Mouse (Mus musculus) lung, embryonic 15.5 days (tissue): ENCODE results near the gene Polr3h. TPM values are rescaled to one million over a fixed set of nuclear protein-coding genes. Genes with fewer than 3 reads are reported as not detected.

ENCODE experiments used
- ATAC-seq: fragments of 200-750 bp; cut with Nextera tagmentation; 2 replicates; pipeline ENCODE4 v1.8.0; 2017; ENCODE audit warnings: moderate number of reproducible peaks, borderline replicate concordance; ENCODE audit not compliant: low FRiP score, low TSS enrichment; ENCODE audit errors: extremely low read depth
- H3K27ac ChIP-seq: fragments of 300-500 bp; sonication (generic); 2 replicates; pipeline ENCODE4 v1.5.1; 2015; ENCODE audit warnings: moderate library complexity, mild to moderate bottlenecking, inconsistent platforms
- H3K27me3 ChIP-seq: fragments of 300-500 bp; sonication (generic); 2 replicates; pipeline ENCODE4 v1.6.1; 2015; ENCODE audit warnings: inconsistent platforms
- H3K36me3 ChIP-seq: fragments of 300-500 bp; sonication (generic); 2 replicates; pipeline ENCODE4 v1.6.1; 2015; ENCODE audit warnings: inconsistent platforms
- H3K4me1 ChIP-seq: fragments of 300-500 bp; sonication (generic); 2 replicates; pipeline ENCODE4 v1.6.1; 2015; ENCODE audit warnings: inconsistent platforms
- H3K4me2 ChIP-seq: fragments of 300-500 bp; sonication (generic); 2 replicates; pipeline ENCODE4 v1.6.1; 2015; ENCODE audit warnings: inconsistent platforms, mild to moderate bottlenecking, moderate library complexity
- H3K4me3 ChIP-seq: fragments of 300-500 bp; sonication (generic); 2 replicates; pipeline ENCODE4 v1.5.1; 2015; ENCODE audit warnings: mild to moderate bottlenecking, inconsistent platforms
- H3K9ac ChIP-seq: fragments of 300-500 bp; sonication (generic); 2 replicates; pipeline ENCODE4 v1.6.1; 2015; ENCODE audit warnings: inconsistent platforms
- H3K9me3 ChIP-seq: fragments of 300-500 bp; sonication (generic); 2 replicates; pipeline ENCODE4 v1.6.1; 2016; ENCODE audit warnings: inconsistent platforms
- WGBS: fragments of 180-500 bp; shearing (Covaris S2); methylation state at CpG from one replicate; pipeline ENCODE4 v1.1.7; 2015; 5-methylcytosine and 5-hydroxymethylcytosine counted together
- polyA plus RNA-seq: library from polyadenylated mRNA; unstranded; fragments of >200 nt; fragmentation: Nextera tagmentation; extraction: Ambion mirVana; gene quantifications from 2 replicates; pipeline ENCODE4 v1.2.1, GENCODE M21; 2015

The Polr3h gene
- polyA plus RNA-seq, 1 experiment from 2014 or later, result 80.1 TPM

GRCm38 (mm10) chr15:81943176-81943749 lies 17.2 kb upstream of the Polr3h start:
- no peaks in the 10 kb centered on the region; the same call in 1 of the 2 replicates for H3K4me1 ChIP-seq
- H3K4me3 ChIP-seq, result no peak overlapping the region
- no peaks in the 10 kb centered on the region for H3K9me3 ChIP-seq
- no peak for ATAC-seq
- H3K36me3 ChIP-seq, result no peaks in the 10 kb centered on the region
- no peaks in the 10 kb centered on the region for H3K27me3 ChIP-seq
- H3K4me2 ChIP-seq, result no peak overlapping the region
- no peak overlapping the region for H3K27ac ChIP-seq
- WGBS, result 14% methylated on average over 9 of the region's 9 CpGs
- no peak overlapping the region for H3K9ac ChIP-seq

DNA sequence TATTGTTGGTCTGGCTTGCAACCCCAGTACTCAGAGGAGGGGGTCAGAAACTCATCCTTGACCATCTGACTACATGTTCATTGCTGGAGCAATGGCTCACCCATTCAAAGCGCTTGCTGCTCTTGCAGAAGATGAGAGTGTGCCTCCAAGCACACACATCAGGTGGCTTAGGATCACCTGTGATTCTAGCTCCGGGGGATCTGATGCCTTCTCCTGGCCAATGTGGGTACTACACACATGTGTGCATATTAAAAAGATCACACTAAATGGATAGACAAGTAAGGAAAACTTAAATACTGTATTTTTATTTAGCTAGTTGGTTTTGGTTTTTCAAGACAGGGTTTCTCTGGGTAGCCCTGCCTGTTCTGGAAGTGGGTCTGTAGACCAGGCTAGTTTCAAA lies 15.0 kb upstream of the Polr3h start:
- Histone ChIP-seq H3K4me2 (no peak overlapping the region), H3K27me3 (peaks cover 7% of the 10 kb centered on the region; the same call in 1 of the 2 replicates), H3K4me1 (peaks cover 22% of the 10 kb centered on the region), H3K9me3 (no peaks in the 10 kb centered on the region), H3K9ac (no peak overlapping the region), H3K4me3 (no peak overlapping the region), H3K27ac (no peak overlapping the region), H3K36me3 (no peaks in the 10 kb centered on the region)
- 87% methylated on average over 2 of the region's 2 CpGs for WGBS
- ATAC-seq, result no peak

DNA sequence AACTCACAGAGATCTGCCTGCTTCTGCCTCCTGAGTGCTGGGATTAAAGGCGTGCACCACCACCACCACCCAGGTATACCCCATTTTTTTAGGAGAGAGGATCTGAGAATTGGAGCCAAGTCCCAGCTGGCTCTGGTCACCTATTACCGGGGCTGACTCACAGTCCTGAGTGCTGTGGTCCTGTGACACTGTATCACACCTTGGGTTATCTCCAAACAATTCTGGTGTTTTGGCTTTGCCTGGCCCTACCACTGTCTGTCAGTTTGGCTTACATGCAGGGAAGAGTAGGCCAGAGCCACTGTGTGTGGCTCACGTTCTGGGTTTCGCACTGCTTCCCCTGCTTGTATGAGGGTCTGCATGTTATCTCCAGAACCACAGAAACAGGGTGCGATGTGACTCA lies 14.2 kb upstream of the Polr3h start:
- Histone ChIP-seq H3K9ac (no peak overlapping the region), H3K27me3 (peaks cover 7% of the 10 kb centered on the region; the same call in 1 of the 2 replicates), H3K4me3 (no peak overlapping the region), H3K36me3 (no peaks in the 10 kb centered on the region), H3K9me3 (no peaks in the 10 kb centered on the region), H3K27ac (no peak overlapping the region), H3K4me2 (no peak overlapping the region), H3K4me1 (peaks cover 25% of the 10 kb centered on the region)
- WGBS, result 86% methylated on average over 5 of the region's 5 CpGs
- no peak for ATAC-seq

DNA sequence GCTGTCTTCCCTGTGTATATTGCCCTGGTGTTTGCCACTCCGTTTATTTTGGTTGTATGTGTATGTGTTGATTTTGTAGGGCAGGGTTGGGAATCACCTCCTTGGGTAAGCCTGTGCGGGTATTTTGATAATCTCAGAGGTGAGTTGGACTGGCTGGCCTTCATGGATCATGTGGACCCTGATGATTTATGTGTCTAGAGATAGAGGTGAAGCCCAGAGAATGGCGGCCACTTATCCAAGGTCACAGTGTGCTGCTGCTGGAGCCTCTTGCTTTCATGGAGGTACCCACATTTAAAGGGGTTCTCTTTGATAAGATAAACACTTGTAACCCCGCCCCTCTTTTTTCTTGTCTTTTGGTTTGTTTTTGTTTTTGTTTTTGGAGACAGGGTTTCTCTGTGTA lies 13.7 kb upstream of the Polr3h start:
- 76% methylated on average over 4 of the region's 4 CpGs for WGBS
- no peak for ATAC-seq
- no peak overlapping the region for H3K4me3 ChIP-seq
- H3K9me3 ChIP-seq, result no peaks in the 10 kb centered on the region
- H3K4me1 ChIP-seq, result peaks cover 25% of the 10 kb centered on the region
- H3K27ac ChIP-seq, result no peak overlapping the region
- H3K27me3 ChIP-seq, result peaks cover 7% of the 10 kb centered on the region; the same call in 1 of the 2 replicates
- H3K9ac ChIP-seq, result no peak overlapping the region
- no peaks in the 10 kb centered on the region for H3K36me3 ChIP-seq
- H3K4me2 ChIP-seq, result no peak overlapping the region

- Histone ChIP-seq H3K27ac (no peak overlapping the region), H3K9me3 (no peaks in the 10 kb centered on the region), H3K9ac (no peak overlapping the region), H3K4me1 (peaks cover 25% of the 10 kb centered on the region), H3K36me3 (no peaks in the 10 kb centered on the region), H3K4me2 (no peak overlapping the region), H3K4me3 (no peak overlapping the region), H3K27me3 (peaks cover 7% of the 10 kb centered on the region; the same call in 1 of the 2 replicates)
- 84% methylated on average over 10 of the region's 10 CpGs for WGBS
- no peak for ATAC-seq
Measured at GRCm38 (mm10) chr15:81939157-81939715, 13.2 kb upstream of the Polr3h start.

DNA sequence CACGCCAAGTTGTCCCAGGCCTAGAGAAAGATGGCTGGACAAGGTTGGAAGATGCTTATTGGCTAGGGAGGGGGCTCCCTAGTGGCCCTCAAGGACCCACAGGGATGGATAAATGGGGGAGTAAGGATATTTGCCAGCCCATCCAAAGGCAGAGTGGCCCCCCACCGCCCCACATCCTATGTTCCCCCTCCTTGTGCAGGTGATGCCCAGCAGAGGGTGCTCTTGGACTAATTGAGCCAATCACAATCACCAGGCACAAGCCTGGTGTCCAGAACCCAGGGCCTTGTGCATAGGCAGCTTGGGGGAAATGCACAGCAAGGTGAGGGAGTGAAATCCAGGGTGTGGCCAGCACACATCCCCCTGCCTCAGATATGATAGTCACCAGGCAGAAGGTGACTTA lies 12.2 kb upstream of the Polr3h start:
- Histone ChIP-seq H3K27me3 (peaks cover 7% of the 10 kb centered on the region; the same call in 1 of the 2 replicates), H3K4me2 (no peak overlapping the region), H3K9ac (no peak overlapping the region), H3K9me3 (no peaks in the 10 kb centered on the region), H3K36me3 (no peaks in the 10 kb centered on the region), H3K4me3 (no peak overlapping the region), H3K4me1 (peaks cover 25% of the 10 kb centered on the region), H3K27ac (no peak overlapping the region)
- WGBS, result 32% methylated on average over 2 of the region's 2 CpGs
- ATAC-seq, result no peak

GRCm38 (mm10) chr15:81937098-81937972 lies 11.3 kb upstream of the Polr3h start:
- Histone ChIP-seq H3K27me3 (peaks cover 7% of the 10 kb centered on the region; the same call in 1 of the 2 replicates), H3K9me3 (no peaks in the 10 kb centered on the region), H3K4me1 (peaks cover 25% of the 10 kb centered on the region), H3K27ac (peak overlapping the region; percentile 72), H3K9ac (peak overlapping the region; percentile 17), H3K4me3 (peak overlapping the region; percentile 39), H3K4me2 (peak overlapping the region; percentile 61), H3K36me3 (no peaks in the 10 kb centered on the region)
- WGBS, result 7% methylated on average over 19 of the region's 19 CpGs
- ATAC-seq, result peak; percentile 25; the same call in 1 of the 2 replicates

DNA sequence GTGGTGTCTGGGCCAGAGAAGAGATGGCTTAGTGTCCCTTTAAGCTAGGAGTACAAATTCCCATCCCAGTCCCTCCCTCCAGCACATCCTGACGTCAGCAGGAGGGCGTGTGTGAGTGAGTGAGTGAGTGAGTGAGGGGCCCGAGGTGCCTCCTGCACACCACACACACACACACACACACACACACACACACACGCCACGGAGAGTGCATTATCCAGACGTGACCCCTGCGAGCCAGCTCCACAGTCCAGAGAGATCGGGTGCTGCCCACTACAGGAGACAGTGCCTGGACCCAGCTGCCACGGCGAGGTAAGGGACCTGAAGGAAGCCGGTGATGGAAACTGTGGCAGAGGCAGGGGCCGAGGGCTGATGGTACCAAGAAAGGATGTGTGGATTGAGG lies 10.6 kb upstream of the Polr3h start, which contains the start of gene Csdc2:
Gene Csdc2 (plus strand): TSS at position 81 of the 400 bp plus-strand sequence.
- H3K36me3 ChIP-seq, result no peaks in the 10 kb centered on the region
- 1% methylated on average over 10 of the region's 12 CpGs for WGBS
- H3K27me3 ChIP-seq, result peaks cover 7% of the 10 kb centered on the region; the same call in 1 of the 2 replicates
- H3K4me2 ChIP-seq, result peak within 1 kb of the TSS; percentile 61
- no peaks in the 10 kb centered on the region for H3K9me3 ChIP-seq
- ATAC-seq, result peak; percentile 55; the same call in 1 of the 2 replicates
- peak within 1 kb of the TSS; percentile 17 for H3K9ac ChIP-seq
- H3K4me1 ChIP-seq, result peaks cover 25% of the 10 kb centered on the region
- H3K27ac ChIP-seq, result peak within 1 kb of the TSS; percentile 72
- peak within 1 kb of the TSS; percentile 39 for H3K4me3 ChIP-seq

- H3K9ac ChIP-seq, result no peak overlapping the region
- no peaks in the 10 kb centered on the region for H3K9me3 ChIP-seq
- ATAC-seq, result peak; percentile 34; the same call in 1 of the 2 replicates
- H3K4me1 ChIP-seq, result peaks cover 25% of the 10 kb centered on the region
- peaks cover 7% of the 10 kb centered on the region; the same call in 1 of the 2 replicates for H3K27me3 ChIP-seq
- H3K4me2 ChIP-seq, result peak overlapping the region; percentile 61
- H3K27ac ChIP-seq, result peak overlapping the region; percentile 72
- H3K36me3 ChIP-seq, result no peaks in the 10 kb centered on the region
- H3K4me3 ChIP-seq, result peak overlapping the region; percentile 39
- WGBS, result 47% methylated on average over 7 of the region's 7 CpGs
Measured at GRCm38 (mm10) chr15:81935869-81936637, 10.0 kb upstream of the Polr3h start.

DNA sequence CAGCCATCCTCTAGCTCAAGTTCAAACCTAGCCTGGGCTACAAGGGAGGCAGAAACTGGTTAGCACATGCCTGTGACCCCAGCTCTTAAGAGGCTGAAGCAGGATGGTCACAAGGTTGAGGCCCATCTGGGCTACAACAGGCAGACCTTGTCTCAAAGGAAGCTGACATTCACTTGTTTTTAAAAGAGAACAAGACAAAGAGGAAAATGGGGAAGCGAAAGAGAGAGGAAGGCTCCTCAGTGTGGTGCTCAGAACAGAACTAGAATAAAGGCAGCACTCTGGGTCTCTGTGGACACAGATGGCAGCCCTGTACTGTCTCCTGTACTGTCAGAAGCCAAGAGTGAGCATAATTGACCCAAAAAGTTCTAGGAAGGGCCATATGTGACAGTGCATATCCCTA lies 7.9 kb upstream of the Polr3h start:
- H3K9ac ChIP-seq, result no peak overlapping the region
- no peaks in the 10 kb centered on the region for H3K36me3 ChIP-seq
- WGBS, result 82% methylated on average over 1 of the region's 1 CpGs
- H3K4me1 ChIP-seq, result peaks cover 25% of the 10 kb centered on the region
- H3K9me3 ChIP-seq, result no peaks in the 10 kb centered on the region
- no peak for ATAC-seq
- H3K4me2 ChIP-seq, result no peak overlapping the region
- peaks cover 7% of the 10 kb centered on the region; the same call in 1 of the 2 replicates for H3K27me3 ChIP-seq
- no peak overlapping the region for H3K27ac ChIP-seq
- no peak overlapping the region for H3K4me3 ChIP-seq

- H3K27ac ChIP-seq, result no peak overlapping the region
- peaks cover 6% of the 10 kb centered on the region; the same call in 1 of the 2 replicates for H3K27me3 ChIP-seq
- H3K9me3 ChIP-seq, result no peaks in the 10 kb centered on the region
- no peak overlapping the region for H3K9ac ChIP-seq
- no peak overlapping the region for H3K4me2 ChIP-seq
- H3K36me3 ChIP-seq, result no peaks in the 10 kb centered on the region
- 20% methylated on average over 12 of the region's 12 CpGs for WGBS
- peaks cover 22% of the 10 kb centered on the region for H3K4me1 ChIP-seq
- no peak for ATAC-seq
- H3K4me3 ChIP-seq, result no peak overlapping the region
Measured at GRCm38 (mm10) chr15:81932951-81933470, 7.0 kb upstream of the Polr3h start.
